Mouse (Mus musculus): Measurements from ENCODE around the gene Golph3l.

The Golph3l gene

DNA sequence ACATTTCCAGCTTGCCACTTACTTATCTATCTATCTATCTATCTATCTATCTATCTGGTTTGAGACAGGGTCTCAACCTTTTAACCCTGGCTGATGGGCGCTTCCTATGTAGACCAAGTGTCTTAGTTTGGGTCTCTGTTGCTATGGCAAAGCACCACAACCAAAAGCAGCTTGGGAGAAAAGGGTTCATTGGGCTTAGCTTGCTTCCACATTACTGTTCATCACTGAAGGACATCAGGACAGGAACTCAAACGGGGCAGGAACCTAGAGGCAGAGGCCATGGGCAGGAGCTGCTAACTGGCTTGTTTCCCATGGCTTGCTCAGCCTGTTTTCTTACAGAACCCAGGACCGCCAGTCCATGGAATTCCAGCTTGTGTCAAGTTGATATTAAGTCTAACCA is 68.4 kb downstream of the Golph3l start:
- DNase-seq = no peak

GRCm38 (mm10) chr3:95657711-95658110 is 69.0 kb downstream of the Golph3l start:
- DNase-seq = no peak

GRCm38 (mm10) chr3:95658236-95658867 is 69.6 kb downstream of the Golph3l start, which contains the start of gene Mcl1:
Mcl1 (plus strand) TSS chr3:95658788.
- DNase-seq = peak; percentile 96 to 97

DNA sequence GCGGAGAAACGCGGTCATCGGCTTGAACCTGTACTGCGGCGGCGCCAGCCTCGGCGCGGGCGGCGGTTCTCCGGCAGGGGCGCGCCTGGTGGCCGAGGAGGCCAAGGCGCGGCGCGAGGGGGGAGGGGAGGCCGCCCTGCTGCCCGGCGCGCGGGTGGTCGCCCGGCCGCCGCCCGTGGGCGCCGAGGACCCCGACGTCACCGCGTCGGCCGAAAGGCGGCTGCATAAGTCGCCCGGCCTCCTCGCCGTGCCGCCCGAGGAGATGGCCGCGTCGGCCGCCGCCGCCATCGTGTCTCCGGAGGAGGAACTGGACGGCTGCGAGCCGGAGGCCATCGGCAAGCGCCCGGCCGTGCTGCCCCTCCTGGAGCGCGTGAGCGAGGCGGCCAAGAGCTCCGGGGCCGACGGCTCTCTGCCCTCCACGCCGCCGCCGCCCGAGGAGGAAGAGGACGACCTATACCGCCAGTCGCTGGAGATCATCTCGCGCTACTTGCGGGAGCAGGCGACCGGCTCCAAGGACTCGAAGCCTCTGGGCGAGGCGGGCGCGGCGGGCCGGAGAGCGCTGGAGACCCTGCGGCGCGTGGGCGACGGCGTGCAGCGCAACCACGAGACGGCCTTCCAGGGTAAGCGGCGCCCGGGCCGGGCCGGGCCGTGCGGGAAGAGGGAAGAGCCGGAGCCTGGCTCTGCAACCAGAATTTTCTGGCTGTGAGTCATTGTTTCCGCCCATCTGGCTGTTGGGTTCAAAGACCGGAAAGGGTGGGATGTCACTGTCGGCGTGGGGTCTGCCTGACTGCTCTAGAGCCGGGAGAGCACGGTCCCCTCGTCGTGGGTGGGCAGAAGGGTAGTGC is 70.4 kb downstream of the Golph3l start:
- DNase-seq = peak; percentile 83 to 84

DNA sequence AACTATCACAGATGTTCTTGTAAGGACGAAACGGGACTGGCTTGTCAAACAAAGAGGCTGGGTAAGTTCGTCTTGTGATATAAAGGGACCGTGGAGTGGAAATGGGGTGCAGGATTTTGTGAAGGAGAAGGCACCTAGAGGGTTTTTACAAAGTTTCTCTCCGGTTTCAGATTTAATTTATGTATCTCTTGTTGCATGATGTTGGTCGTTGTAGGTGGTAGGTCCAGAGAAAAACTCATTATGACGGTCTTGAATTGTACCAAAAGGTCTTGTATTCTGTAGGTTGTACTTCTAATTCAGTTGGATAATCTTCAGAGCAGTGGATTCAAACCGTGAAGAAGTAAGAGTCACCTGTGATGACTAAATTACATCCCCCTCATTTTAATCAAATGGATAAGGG is 71.2 kb downstream of the Golph3l start:
- no peak for DNase-seq

GRCm38 (mm10) chr3:95660788-95661478 is 72.2 kb downstream of the Golph3l start:
- DNase-seq = no peak

DNA sequence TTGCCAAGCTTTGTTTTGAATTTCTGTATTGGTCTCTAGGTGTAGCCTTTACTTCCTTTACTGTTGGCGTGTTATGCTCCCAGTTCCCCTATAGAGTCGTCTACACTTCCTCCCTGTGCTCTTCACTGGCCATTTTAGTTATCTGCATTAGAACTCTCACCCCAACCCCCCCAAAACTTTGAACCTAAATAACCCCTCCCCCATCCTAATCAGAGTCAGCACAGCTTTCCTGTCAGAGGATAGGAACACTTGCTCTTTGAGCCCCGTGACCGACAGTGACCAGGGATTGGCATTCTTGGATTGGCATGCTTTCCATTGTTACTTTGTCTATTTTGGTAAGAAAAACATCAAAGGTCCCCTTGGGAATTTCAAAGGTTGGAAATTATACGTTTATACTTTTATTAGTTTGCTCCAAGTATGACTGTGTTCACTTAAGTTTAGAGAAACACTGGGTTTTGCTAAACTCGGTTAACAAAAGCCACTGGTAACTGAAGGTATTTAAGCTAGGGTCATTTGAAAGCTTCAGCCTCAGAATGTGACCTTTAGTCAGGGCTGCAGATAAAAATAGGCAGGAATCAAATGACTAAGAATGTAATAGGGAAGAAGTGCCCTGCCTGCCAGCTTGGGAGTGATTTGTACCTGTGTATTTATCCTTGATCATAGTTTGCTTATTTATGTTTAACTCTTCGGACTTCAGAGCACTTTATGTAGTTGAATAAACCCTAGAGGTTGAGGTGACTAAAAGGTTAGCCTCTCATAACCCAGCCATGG is 73.4 kb downstream of the Golph3l start:
- no peak for DNase-seq

DNA sequence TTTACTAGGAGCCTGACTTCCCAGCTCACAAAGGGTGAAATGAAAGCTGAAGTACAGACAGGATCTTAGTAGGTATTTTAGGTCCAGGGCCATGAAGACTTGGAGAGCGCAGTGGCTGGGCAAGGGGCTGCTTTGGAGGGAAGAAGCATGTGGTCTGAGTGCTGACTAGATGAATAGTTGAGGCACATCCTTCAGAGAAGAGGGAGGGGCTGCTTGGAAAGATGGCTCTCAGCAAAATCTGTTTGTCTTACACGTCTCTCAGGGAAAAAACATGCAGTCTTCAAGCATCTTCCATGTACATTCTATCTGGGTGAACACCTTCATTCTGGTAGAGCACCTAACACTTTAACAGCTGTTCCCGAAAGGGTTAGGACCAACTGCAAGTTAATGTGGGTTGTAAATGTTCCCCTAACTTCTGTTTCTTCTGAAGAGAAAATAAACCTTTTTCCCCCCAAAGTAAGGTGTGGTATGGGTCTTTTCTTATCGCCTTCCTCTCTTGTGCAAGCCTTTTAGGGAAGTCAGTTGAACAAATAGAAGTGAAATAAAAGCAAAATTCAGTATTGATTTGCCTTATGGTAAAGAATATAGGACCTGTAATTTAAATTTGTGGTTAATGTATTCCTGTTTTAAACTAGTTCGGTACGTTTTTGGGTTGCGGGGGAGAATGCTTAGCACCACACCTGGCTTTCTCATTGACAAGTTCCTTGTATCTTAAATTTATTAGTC is 74.2 kb downstream of the Golph3l start:
- DNase-seq = no peak

GRCm38 (mm10) chr3:95663486-95663885 is 74.8 kb downstream of the Golph3l start:
- no peak for DNase-seq

DNA sequence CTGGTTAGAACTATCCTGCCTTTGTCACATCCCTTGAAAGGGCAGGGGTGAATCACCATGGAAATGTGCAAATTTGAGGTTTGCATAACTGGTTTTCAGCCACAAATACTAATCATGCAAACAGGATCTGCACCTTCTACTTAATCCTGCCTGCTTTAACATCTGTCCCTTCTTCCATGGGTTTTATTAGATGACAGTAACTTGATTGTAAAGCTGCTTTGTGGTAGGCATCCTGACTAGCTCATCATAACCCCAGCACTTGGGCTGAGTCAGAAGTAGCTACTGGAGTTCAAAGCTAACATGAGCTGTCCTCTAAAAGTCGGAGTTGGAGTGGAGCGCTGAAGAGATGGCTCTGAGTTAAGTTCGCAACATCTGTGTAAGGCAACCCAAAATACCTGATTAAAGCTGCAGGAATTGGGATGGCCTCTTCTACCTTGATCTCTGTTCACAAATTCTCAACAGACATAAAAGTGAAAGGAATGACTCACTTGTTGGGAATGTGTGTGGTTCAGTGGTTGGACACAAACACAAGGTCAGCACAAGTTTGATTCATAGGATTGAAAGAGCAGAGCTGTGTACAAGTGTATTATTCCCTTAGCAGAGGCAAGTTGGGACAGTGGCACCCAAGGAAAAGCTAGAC is 75.4 kb downstream of the Golph3l start:
- DNase-seq = no peak

DNA sequence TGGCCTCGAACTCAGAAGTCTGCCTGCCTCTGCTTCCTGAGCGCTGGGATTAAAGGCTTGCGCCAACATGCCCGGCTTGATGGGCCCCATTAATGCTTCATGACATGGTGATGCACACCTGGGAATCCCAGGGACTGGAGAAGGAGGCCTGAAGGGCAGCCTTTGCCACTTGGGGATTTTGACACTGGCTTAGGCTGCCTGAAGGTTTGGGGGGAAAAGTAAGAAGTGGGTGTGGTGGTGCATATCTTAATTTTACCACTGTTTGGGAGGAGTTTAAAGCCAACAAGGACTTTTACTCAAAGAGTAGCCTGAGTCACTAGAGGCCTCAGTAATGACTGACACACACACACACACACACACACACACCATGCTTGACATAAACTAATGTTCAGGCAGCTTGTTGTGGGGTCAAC is 76.2 kb downstream of the Golph3l start:
- no peak for DNase-seq

GRCm38 (mm10) chr3:95666124-95666844 is 77.5 kb downstream of the Golph3l start:
- DNase-seq = peak in 1 of 2 experiments; percentile 33

- DNase-seq = no peak
These were observed 78.8 kb downstream of the Golph3l start for GRCm38 (mm10) chr3:95667521-95667920.

DNA sequence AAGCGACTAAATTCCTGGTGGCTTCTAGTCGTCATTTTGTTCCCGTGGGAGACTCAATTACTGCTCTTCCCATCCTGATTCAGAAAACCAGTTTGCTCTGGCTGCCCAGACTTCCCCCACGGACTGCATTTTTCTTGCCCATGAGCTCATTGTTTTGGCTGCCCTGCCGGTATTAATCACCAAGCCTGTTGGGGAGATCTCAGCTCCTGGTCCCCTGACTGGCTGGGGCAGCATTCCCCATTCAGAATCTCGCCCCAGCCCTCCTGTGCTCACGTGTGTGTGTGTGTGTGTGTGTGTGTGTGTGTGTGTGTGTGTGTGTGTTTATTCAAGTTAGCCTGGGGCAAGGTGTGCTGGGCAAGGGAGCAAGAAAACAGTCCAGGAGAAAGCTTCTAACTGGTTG is 79.3 kb downstream of the Golph3l start:
- DNase-seq = no peak

Data from cerebellum, postnatal 10 days (tissue).